Mouse (Mus musculus) spleen, postnatal 36 days (tissue): ENCODE data around the gene 9230104L09Rik.

Source experiments
- DNase-seq, 2 experiments: peaks; one replicate each; pipeline ENCODE4 v3.0.0; 2022; ENCODE audit warnings: low spot score in 2 of 2, mixed read lengths in 1 of 2

9230104L09Rik gene

DNA sequence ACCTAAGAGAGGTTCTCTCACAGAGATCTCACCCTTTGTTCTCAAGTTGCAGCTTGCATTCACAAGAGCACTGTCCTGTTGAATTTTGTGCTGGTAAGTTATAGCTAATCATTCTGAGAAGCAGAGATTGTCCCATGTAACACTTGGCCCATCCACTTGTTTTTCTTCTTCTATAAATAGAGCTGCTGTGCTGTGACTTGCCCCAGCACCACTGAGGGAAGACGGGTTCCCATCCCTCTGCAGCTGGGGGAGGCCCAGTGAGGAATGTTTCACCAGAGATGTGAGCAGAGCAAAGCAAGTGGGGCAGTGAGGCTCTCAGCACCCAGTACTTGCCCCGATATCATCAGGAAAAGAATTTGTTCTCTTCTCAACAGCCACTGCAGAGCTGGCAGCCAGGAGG, at the start of gene 9230104L09Rik:
TSS of gene 9230104L09Rik (minus strand) at position 73 of the 400 bp plus-strand sequence.
- no peak for DNase-seq

DNA sequence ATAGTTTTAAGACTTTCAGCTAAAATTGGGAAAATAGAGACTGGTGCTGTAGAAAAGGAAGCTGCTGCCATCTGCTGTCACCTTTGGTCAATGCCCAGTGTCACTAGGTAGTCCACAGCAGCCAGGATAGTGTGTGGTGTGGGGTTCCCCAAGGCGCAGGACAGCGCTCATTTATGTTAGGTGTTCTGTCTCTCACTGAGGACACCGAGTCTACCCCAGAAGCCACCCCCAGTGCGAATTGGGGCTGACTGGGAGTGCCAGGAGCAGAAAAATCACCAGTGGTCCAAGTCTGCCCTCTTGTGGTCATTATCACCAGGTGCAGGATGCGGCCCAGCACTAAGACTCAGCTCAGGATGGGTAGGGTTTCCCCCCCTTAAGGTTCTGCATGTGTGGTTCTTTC, 37.4 kb upstream of the 9230104L09Rik start:
- DNase-seq = peak; percentile 26 to 30

DNA sequence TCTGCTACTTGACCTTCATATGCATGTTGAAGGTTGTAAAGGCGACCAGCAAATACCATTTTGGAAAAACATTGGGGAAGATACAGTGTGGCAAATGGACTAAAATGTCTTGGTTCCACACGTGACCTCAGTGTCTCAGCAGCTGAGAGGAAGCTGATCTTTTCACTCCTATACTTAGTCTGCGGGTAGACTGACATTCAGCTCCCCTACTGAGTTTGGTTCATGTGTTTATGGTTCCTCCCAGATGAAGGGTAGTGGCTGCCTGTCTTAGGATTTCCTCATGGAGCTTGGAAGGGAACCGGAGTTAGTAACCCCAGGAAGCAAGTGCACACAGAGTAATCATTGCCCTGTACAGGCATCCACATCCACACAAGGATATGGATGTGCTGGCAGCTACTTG, 35.5 kb upstream of the 9230104L09Rik start:
- DNase-seq = no peak

GRCm38 (mm10) chr2:148896219-148896618, 31.4 kb upstream of the 9230104L09Rik start:
- DNase-seq = no peak

- DNase-seq = no peak
Observed at GRCm38 (mm10) chr2:148893107-148893506, 28.3 kb upstream of the 9230104L09Rik start.

DNA sequence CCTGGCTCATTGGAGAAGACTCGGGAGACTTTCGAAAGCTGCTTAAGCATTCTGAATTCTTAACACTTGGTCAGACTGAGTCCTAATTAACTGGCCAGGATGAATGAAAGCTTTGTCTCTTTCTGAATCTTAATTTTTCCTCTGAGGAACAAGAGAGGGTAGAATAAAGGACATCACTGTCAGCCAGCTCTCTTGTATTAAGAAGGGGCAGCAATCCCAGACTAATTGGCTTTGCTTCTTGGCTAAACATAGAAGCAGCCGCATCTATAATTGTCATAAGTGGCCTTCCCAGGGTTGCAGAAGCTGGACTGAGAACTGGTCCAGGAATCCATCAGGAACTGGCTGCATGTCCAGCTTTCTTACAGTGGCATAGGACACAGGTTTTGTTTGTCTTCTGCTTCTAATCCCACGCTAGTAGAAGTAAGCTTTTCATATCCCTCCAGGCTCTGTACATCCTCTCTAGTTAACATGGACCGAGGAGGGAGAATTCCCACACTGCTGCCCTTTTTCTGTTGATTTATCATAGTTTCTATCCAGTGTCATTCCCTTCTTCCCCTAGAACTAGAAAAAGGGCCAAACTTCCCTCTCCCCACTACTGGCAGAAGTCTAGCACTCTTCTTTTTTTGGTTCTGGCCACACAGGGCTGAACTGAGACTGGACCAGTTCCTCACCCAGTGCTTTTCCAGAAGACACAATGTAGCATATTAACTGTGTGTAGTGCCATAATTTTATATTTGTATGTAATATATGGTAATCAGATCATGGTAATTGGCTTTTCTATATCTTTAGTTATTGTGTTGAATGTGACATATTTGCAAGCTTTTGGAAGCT, 25.4 kb upstream of the 9230104L09Rik start:
- no peak for DNase-seq

GRCm38 (mm10) chr2:148889331-148890010, 24.6 kb upstream of the 9230104L09Rik start:
- no peak for DNase-seq

DNA sequence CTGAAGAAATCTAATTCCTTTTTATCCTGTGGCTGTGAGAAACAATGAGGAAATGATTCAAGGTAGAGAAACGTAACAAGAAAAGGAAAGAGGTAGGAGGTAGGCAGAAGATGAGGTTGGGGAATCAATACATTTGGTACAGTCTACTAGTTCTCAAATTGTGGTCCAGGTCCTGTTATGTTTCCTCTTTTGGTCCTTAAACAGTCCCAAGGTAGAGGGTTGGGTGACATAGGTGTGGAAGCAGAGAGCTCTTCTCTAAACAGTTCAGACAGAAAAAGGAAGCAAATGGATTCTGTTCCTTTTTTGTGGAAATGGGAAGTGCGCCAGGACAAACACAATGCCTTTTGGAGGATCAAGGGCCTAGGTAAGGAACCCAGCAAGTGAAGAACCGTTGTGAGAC, 24.0 kb upstream of the 9230104L09Rik start:
- no peak for DNase-seq

GRCm38 (mm10) chr2:148884738-148885137, 19.9 kb upstream of the 9230104L09Rik start:
- no peak for DNase-seq

- no peak for DNase-seq
Observed at GRCm38 (mm10) chr2:148879199-148879598, 14.4 kb upstream of the 9230104L09Rik start.

- no peak for DNase-seq
Observed at GRCm38 (mm10) chr2:148878641-148879130, 13.8 kb upstream of the 9230104L09Rik start.

GRCm38 (mm10) chr2:148877016-148877770, 12.4 kb upstream of the 9230104L09Rik start:
- DNase-seq = peak; percentile 70 to 72

DNA sequence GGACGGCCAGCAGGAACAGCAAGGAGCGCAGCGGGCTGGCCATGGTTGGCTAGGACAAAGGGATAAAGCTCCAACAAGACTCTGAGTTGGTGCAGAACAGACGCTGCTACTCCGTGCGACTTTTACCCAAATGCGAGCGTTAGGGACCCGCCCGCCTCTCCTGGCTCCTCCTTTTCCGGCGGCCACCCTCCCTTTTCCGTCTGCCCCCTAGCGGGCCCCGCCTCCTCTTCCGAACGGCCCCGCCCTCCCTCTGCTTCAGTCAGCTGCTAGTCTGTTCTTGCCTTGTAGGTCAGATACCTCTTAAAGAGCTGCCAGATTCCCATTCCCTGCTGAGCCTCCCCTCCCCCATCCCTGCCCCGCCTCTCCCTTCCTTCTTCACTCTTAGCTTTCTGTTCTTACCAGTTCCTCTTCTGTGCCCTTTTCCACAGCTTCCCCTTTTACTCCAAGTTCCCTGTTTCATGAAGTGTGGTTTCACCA, 10.5 kb upstream of the 9230104L09Rik start, which contains the start of gene Cst3:
TSS of gene Cst3 (minus strand) at position 358 of the 477 bp plus-strand sequence.
- peak; percentile 90 for DNase-seq

DNA sequence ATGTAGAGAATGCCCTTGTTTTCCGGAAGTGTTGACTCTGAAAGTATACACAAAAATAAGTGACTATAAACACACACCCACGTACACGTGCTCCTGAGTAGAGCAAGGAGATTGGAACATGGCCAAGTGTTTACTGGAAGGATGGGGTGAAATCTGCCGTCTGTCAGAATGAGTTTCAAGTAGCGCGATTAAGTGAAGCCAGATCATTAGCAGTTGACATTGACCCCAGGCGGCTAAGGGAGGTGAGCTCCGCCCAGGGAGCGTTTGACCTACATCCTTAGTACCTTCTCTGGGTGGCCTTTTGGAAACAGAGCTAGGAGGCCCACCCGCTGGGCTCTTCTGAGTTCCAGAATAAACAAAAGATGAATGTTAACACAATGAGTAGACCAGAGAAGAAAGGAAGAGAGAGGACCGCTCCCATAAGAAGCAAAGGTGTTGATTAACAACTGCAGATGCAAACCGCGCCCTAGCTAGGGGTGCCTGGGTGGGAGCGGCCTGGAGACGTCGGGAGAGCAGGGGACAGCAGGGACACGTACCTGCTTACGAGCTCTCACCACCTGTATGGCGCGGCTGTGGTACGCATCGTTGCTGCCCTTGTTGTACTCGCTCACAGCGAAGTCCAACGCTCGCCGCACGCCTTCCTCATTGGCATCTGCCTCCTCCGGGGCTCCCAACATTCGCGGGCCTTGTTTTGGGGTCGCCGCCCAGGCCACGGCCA, 9.9 kb upstream of the 9230104L09Rik start:
- peak in 1 of 2 experiments; percentile 12 for DNase-seq

DNA sequence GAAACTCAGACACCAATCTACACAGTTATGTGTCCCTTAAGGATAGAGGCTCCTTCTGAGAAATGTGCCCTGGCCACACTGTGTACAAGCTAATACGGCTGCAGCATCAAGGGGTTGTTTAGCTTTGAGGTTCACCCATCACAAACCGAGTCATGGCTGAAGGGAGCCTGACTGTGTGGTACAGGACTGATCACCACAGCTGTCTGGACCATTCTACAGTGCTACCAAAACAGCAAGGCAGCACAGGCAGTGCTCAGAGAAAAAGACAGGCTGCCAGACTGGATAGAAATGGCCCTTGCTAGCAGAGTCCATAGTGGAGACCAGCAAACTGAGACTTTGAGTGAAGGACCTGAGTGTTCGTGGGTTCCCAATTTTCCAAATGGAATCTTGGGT, 9.4 kb upstream of the 9230104L09Rik start:
- DNase-seq = no peak

DNA sequence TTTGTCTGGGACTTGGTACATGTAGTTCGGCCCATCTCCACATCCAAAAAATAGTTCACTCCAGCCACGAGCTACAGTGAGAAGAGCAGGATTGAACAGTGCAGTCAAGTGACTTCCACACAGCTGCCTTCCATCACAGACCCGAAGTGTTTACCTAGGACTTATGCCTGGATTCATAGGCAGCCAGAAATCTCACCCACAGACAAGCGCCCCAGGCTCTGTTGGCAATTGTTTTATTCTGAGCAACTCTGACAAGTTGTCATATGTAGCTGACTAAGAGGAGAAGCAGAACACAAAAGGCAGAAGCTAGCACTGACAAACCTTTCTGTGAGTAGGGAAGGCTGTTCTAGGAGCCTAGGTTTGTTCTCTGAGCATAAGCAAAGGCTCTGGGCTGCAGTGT, 8.0 kb upstream of the 9230104L09Rik start:
- no peak for DNase-seq

- no peak for DNase-seq
Observed at GRCm38 (mm10) chr2:148870526-148870925, 5.7 kb upstream of the 9230104L09Rik start.

- DNase-seq = no peak
Observed at GRCm38 (mm10) chr2:148868959-148869358, 4.1 kb upstream of the 9230104L09Rik start.

DNA sequence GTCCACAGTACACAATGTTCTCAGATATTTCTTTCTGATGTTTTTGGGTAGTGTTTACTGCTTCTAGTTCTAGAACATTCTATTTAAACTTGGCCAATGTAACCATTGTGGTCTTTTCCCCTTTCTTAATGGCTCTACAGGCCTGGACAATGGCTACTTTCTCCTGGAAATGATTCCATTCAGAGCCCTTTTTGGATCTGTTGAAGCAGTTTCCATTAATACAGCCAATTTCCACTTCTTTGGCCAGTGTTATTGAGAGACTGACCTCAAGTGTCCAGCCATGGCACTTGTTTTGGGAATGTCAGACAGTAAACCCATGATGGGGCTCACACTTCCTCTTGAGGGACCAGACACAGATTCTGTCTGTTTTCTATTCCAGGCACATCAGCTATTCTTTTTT, 3.1 kb downstream of the 9230104L09Rik start:
- DNase-seq = no peak

DNA sequence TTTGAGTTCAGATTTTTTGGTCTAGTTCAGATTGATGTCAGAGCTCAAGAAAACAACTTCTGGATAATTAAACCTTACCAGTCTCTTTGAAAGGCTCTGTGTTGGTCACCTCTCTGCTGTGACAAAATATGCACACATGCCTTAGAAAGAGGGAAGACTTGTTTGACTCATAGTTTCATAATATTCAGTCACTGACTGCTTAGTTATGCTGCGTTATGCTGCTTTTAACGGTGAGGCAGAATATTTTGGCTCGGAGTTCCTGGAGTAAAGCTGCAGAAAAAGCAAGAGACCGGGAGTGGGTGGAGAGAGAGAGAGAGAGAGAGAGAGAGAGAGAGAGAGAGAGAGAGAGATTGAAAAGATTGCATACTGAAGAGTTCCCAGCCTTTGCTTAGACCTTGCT, 3.8 kb downstream of the 9230104L09Rik start:
- no peak for DNase-seq

DNA sequence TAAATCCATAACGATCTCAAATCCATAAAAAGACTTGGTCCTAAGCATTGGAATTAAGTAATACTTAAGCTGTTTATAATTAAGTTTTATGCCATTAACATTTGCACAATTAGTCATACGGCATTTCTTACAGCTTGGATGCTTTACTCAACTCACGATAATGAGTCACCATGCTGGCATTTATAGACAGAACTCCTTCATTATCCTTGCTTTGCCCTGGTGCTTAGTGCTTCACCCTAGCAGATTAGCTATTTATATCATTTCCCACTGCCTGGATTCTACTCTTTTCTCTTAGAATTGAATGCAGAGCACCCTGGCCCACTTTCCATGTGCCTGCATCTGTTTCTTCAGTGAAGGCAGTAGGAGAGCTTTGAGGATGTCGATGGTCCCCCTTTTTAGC, 7.3 kb downstream of the 9230104L09Rik start:
- DNase-seq = no peak
